Comparison of ENCODE assay signal across 26 mouse cellular contexts in genomic region chr13:6829346-6829745, GRCm38 (mm10).
DNase-seq lines count a peak whose midpoint lies in the region; ATAC-seq and TF ChIP-seq lines count a peak whose summit lies in the region.
"Had no signal": no experiment of that assay in that cellular context is flagged by ENCODE, and none has a peak within 500 bp of the region (broad histone marks: within the 10 kb centered on the region; RNA-seq: fewer than 3 reads in every experiment).

No protein-coding gene starts in this region.

- no peak for TF ChIP-seq CTCF in forebrain, postnatal 0 days (IDR thresholded peaks at IDR 0.05; ENCODE audit: low read depth)
- no peak for TF ChIP-seq CTCF in brain, embryonic 14.5 days (IDR thresholded peaks at IDR 0.05; ENCODE audit: borderline replicate concordance, extremely low read depth, insufficient read depth, insufficient read length)

- H3K9me3 ChIP-seq in forebrain, embryonic 16.5 days (ENCODE audit: control insufficient read depth, low read length), result no peaks in the 10 kb centered on the region
- H3K9me3 ChIP-seq in forebrain, postnatal 0 days (ENCODE audit: low read length), result no peaks in the 10 kb centered on the region
- H3K9me3 ChIP-seq: embryonic facial prominence, embryonic 13.5 days; embryonic facial prominence, embryonic 15.5 days had no signal

- WGBS in forebrain, embryonic 16.5 days, result 39% methylated on average over 5 of the region's 5 CpGs
- 41% methylated on average over 5 of the region's 5 CpGs for WGBS in forebrain, postnatal 0 days

- H3K27ac ChIP-seq in forebrain, embryonic 16.5 days (ENCODE audit: low read length), result no peak overlapping the region
- no peak overlapping the region for H3K27ac ChIP-seq in forebrain, postnatal 0 days (ENCODE audit: low read depth, low read length)
- H3K27ac ChIP-seq: embryonic facial prominence, embryonic 13.5 days; embryonic facial prominence, embryonic 15.5 days; forebrain, embryonic 10.5 days; forebrain, embryonic 12.5 days had no signal

- DNase-seq in forebrain, postnatal 0 days, result no peak
- DNase-seq in R1 (ENCODE audit: low read depth, low spot score), result peak; percentile 63
- DNase-seq in brain, embryonic 14.5 days (ENCODE audit: low read depth), result peak; percentile 14
- DNase-seq in layer of hippocampus, postnatal 25 days (ENCODE audit: extremely low spot score in 1 of 2, low spot score in 1 of 2), result no peak
- no peak for DNase-seq in gastrocnemius, adult 18-20 months (ENCODE audit: low spot score)
- DNase-seq: adrenal gland, adult 2 months; adrenal gland, postnatal 10 days; adrenal gland, postnatal 25 days; B cell, adult 2 months; cerebellum, adult 11 months; cerebellum, adult 18-20 months; cerebellum, adult 8-10 months; cerebellum, adult 9-11 months; cerebellum, postnatal 14 days; cerebellum, postnatal 36 days; embryo, embryonic 11 days had no signal

- TF ChIP-seq POLR2A in brain, embryonic 14.5 days (IDR thresholded peaks at IDR 0.05; ENCODE audit: borderline replicate concordance, extremely low read depth, insufficient read depth, insufficient read length, poor library complexity, severe bottlenecking), result no peak

- H3K27me3 ChIP-seq in forebrain, embryonic 16.5 days (replicated peaks; ENCODE audit: control insufficient read depth, insufficient read depth, low read length), result no peaks in the 10 kb centered on the region
- no peaks in the 10 kb centered on the region for H3K27me3 ChIP-seq in forebrain, postnatal 0 days (ENCODE audit: insufficient read depth, low read length)
- H3K27me3 ChIP-seq: CH12.LX; embryonic facial prominence, embryonic 13.5 days; embryonic facial prominence, embryonic 15.5 days; forebrain, embryonic 12.5 days had no signal

- H3K4me1 ChIP-seq in forebrain, embryonic 16.5 days (replicated peaks; ENCODE audit: control insufficient read depth, insufficient read depth, low read length), result no peaks in the 10 kb centered on the region; the same call in 1 of the 2 replicates
- no peaks in the 10 kb centered on the region for H3K4me1 ChIP-seq in forebrain, postnatal 0 days (ENCODE audit: insufficient read depth)
- H3K4me1 ChIP-seq: embryonic facial prominence, embryonic 13.5 days; embryonic facial prominence, embryonic 15.5 days; forebrain, embryonic 10.5 days; forebrain, embryonic 12.5 days had no signal

- ATAC-seq in forebrain, embryonic 16.5 days, result peak; percentile 78
- ATAC-seq in forebrain, postnatal 0 days, result no peak
- ATAC-seq: CD4-positive, CD25-positive, alpha-beta regulatory T cell, adult 4 months; forebrain, embryonic 14.5 days; Patski had no signal

- H3K4me2 ChIP-seq in forebrain, embryonic 16.5 days (ENCODE audit: low read length), result no peak overlapping the region
- no peak overlapping the region for H3K4me2 ChIP-seq in forebrain, postnatal 0 days (ENCODE audit: low read depth)
- H3K4me2 ChIP-seq: embryonic facial prominence, embryonic 13.5 days; embryonic facial prominence, embryonic 15.5 days; forebrain, embryonic 12.5 days had no signal

- H3K4me3 ChIP-seq in forebrain, embryonic 16.5 days (replicated peaks; ENCODE audit: low read length), result no peak overlapping the region
- H3K4me3 ChIP-seq in forebrain, postnatal 0 days (ENCODE audit: low read depth, low read length), result no peak overlapping the region
- H3K4me3 ChIP-seq: embryonic facial prominence, embryonic 13.5 days; embryonic facial prominence, embryonic 15.5 days; erythroblast, embryonic 14.5 days; forebrain, embryonic 10.5 days; forebrain, embryonic 12.5 days had no signal

- no peak overlapping the region for H3K9ac ChIP-seq in forebrain, embryonic 16.5 days (replicated peaks; ENCODE audit: low read depth, low read length)
- H3K9ac ChIP-seq in forebrain, postnatal 0 days, result no peak overlapping the region
- H3K9ac ChIP-seq: embryonic facial prominence, embryonic 13.5 days; embryonic facial prominence, embryonic 15.5 days; forebrain, embryonic 12.5 days had no signal

- H3K36me3 ChIP-seq in forebrain, embryonic 16.5 days (ENCODE audit: control insufficient read depth, insufficient read depth), result no peaks in the 10 kb centered on the region
- no peaks in the 10 kb centered on the region for H3K36me3 ChIP-seq in forebrain, postnatal 0 days (ENCODE audit: insufficient read depth)
- H3K36me3 ChIP-seq: embryonic facial prominence, embryonic 13.5 days; embryonic facial prominence, embryonic 15.5 days; forebrain, embryonic 10.5 days; forebrain, embryonic 12.5 days had no signal

Comparison
In these comparisons a context has a peak if more than half of its experiments do, and no peak if none do; other contexts are left out.
1. DNase-seq: peak in R1 (single experiment) and brain, embryonic 14.5 days (single experiment); none in forebrain, postnatal 0 days (single experiment), layer of hippocampus, postnatal 25 days (0 of 2) and gastrocnemius, adult 18-20 months (single experiment).